12 mouse cellular contexts compared by ENCODE assay signal in genomic region chr15:21109889-21110500, GRCm38 (mm10).
DNase-seq lines count a peak whose midpoint lies in the region; ATAC-seq and TF ChIP-seq lines count a peak whose summit lies in the region.
"Had no signal": no experiment of that assay in that cellular context is flagged by ENCODE, and none has a peak within 500 bp of the region (broad histone marks: within the 10 kb centered on the region; RNA-seq: fewer than 3 reads in every experiment).

No protein-coding gene starts in this region.

- intact Hi-C loops in heart, postnatal 36 days (cut with DNase I) = loop anchor here (10.0 kb wide), 1 partner anchor 295 kb away; no protein-coding TSS in a partner anchor

- no peak for TF ChIP-seq CTCF in kidney, adult 2 months (conservative IDR thresholded peaks at IDR 0.05; ENCODE audit: insufficient read depth, insufficient read length, low read depth, low read length)

- H3K9me3 ChIP-seq in heart, embryonic 15.5 days (replicated peaks) = no peaks in the 10 kb centered on the region
- no peaks in the 10 kb centered on the region for H3K9me3 ChIP-seq in forebrain, embryonic 16.5 days (ENCODE audit: control insufficient read depth, low read length)
- no peaks in the 10 kb centered on the region for H3K9me3 ChIP-seq in midbrain, embryonic 15.5 days
- no peaks in the 10 kb centered on the region for H3K9me3 ChIP-seq in kidney, embryonic 14.5 days (ENCODE audit: control insufficient read depth, low read length)
- H3K9me3 ChIP-seq: liver, embryonic 15.5 days had no signal

- H3K27ac ChIP-seq in heart, embryonic 15.5 days = no peak overlapping the region
- no peak overlapping the region for H3K27ac ChIP-seq in forebrain, embryonic 16.5 days (ENCODE audit: low read length)
- no peak overlapping the region for H3K27ac ChIP-seq in midbrain, embryonic 15.5 days
- no peak overlapping the region for H3K27ac ChIP-seq in kidney, embryonic 14.5 days (ENCODE audit: low read depth, low read length)
- no peak overlapping the region for H3K27ac ChIP-seq in kidney, adult 2 months (ENCODE audit: insufficient read depth, low read depth, low read length)
- H3K27ac ChIP-seq: liver, embryonic 15.5 days had no signal

- 78% methylated on average over 4 of the region's 4 CpGs for WGBS in heart, embryonic 15.5 days
- WGBS in forebrain, embryonic 16.5 days = 29% methylated on average over 4 of the region's 4 CpGs
- WGBS in midbrain, embryonic 15.5 days = 48% methylated on average over 4 of the region's 4 CpGs
- WGBS in kidney, embryonic 14.5 days = 75% methylated on average over 4 of the region's 4 CpGs
- WGBS in kidney, adult 2 months = 75% methylated on average over 4 of the region's 4 CpGs

- no peak for DNase-seq in heart, postnatal 36 days
- DNase-seq in brain, embryonic 18.5 days (ENCODE audit: low read depth, low spot score) = peak; percentile 24
- no peak for DNase-seq in kidney, adult 2 months
- DNase-seq: cerebellum, adult 8-10 months; gastrocnemius, postnatal 14 days; kidney, postnatal 10 days had no signal

- H3K36me3 ChIP-seq in heart, embryonic 15.5 days = no peaks in the 10 kb centered on the region
- H3K36me3 ChIP-seq in forebrain, embryonic 16.5 days (ENCODE audit: control insufficient read depth, insufficient read depth) = no peaks in the 10 kb centered on the region
- H3K36me3 ChIP-seq in midbrain, embryonic 15.5 days (replicated peaks) = no peaks in the 10 kb centered on the region
- H3K36me3 ChIP-seq in kidney, embryonic 14.5 days (ENCODE audit: control insufficient read depth, insufficient read depth, low read length) = no peaks in the 10 kb centered on the region
- no peaks in the 10 kb centered on the region for H3K36me3 ChIP-seq in kidney, adult 2 months (ENCODE audit: control insufficient read depth, insufficient read depth, low read length)
- H3K36me3 ChIP-seq: liver, embryonic 15.5 days had no signal

- no peaks in the 10 kb centered on the region for H3K4me1 ChIP-seq in heart, embryonic 15.5 days (replicated peaks)
- H3K4me1 ChIP-seq in forebrain, embryonic 16.5 days (replicated peaks; ENCODE audit: control insufficient read depth, insufficient read depth, low read length) = peaks cover 10% of the 10 kb centered on the region
- H3K4me1 ChIP-seq in midbrain, embryonic 15.5 days = peaks cover 13% of the 10 kb centered on the region
- H3K4me1 ChIP-seq in kidney, embryonic 14.5 days (ENCODE audit: control insufficient read depth, insufficient read depth, low read length) = no peaks in the 10 kb centered on the region
- no peaks in the 10 kb centered on the region for H3K4me1 ChIP-seq in kidney, adult 2 months (ENCODE audit: control insufficient read depth, insufficient read depth, low read length)
- H3K4me1 ChIP-seq: liver, embryonic 15.5 days had no signal

- TF ChIP-seq POLR2A in kidney, adult 2 months (IDR thresholded peaks at IDR 0.05; ENCODE audit: low read depth, low read length) = no peak

- no peak overlapping the region for H3K9ac ChIP-seq in heart, embryonic 15.5 days
- no peak overlapping the region for H3K9ac ChIP-seq in forebrain, embryonic 16.5 days (replicated peaks; ENCODE audit: low read depth, low read length)
- H3K9ac ChIP-seq in midbrain, embryonic 15.5 days = no peak overlapping the region; the same call in 1 of the 2 replicates
- H3K9ac ChIP-seq in kidney, embryonic 14.5 days (ENCODE audit: low read depth, low read length) = no peak overlapping the region
- H3K9ac ChIP-seq: liver, embryonic 15.5 days had no signal

- H3K4me3 ChIP-seq in heart, embryonic 15.5 days = no peak overlapping the region
- H3K4me3 ChIP-seq in forebrain, embryonic 16.5 days (replicated peaks; ENCODE audit: low read length) = no peak overlapping the region
- peak overlapping the region; percentile 40 for H3K4me3 ChIP-seq in midbrain, embryonic 15.5 days
- H3K4me3 ChIP-seq in kidney, embryonic 14.5 days (ENCODE audit: low read length) = no peak overlapping the region
- no peak overlapping the region for H3K4me3 ChIP-seq in kidney, adult 2 months (ENCODE audit: insufficient read depth, low read depth, low read length)
- H3K4me3 ChIP-seq: liver, embryonic 15.5 days had no signal

- ATAC-seq in heart, embryonic 15.5 days (replicated peaks; ENCODE audit: insufficient number of reproducible peaks, insufficient read depth, low FRiP score, low read depth) = no peak
- ATAC-seq in forebrain, embryonic 16.5 days = peak; percentile 90
- peak; percentile 51; the same call in 1 of the 2 replicates for ATAC-seq in midbrain, embryonic 15.5 days (replicated peaks)
- ATAC-seq in kidney, embryonic 14.5 days (ENCODE audit: low FRiP score, low TSS enrichment) = no peak
- no peak for ATAC-seq in activated CD4-positive, CD25-positive, alpha-beta regulatory T cell, adult 4 months

- H3K27me3 ChIP-seq in heart, embryonic 15.5 days = no peaks in the 10 kb centered on the region
- H3K27me3 ChIP-seq in forebrain, embryonic 16.5 days (replicated peaks; ENCODE audit: control insufficient read depth, insufficient read depth, low read length) = no peaks in the 10 kb centered on the region
- H3K27me3 ChIP-seq in midbrain, embryonic 15.5 days (replicated peaks) = no peaks in the 10 kb centered on the region
- no peaks in the 10 kb centered on the region for H3K27me3 ChIP-seq in kidney, embryonic 14.5 days (ENCODE audit: control insufficient read depth, insufficient read depth, low read length)
- H3K27me3 ChIP-seq in kidney, adult 2 months (replicated peaks; ENCODE audit: control insufficient read depth, insufficient read depth, low read length) = no peaks in the 10 kb centered on the region
- H3K27me3 ChIP-seq: liver, embryonic 15.5 days had no signal

- peak overlapping the region; percentile 57 for H3K4me2 ChIP-seq in heart, embryonic 15.5 days
- H3K4me2 ChIP-seq in forebrain, embryonic 16.5 days (ENCODE audit: low read length) = peak overlapping the region; percentile 20; the same call in 1 of the 2 replicates
- peak overlapping the region; percentile 52; the same call in 1 of the 2 replicates for H3K4me2 ChIP-seq in midbrain, embryonic 15.5 days
- no peak overlapping the region for H3K4me2 ChIP-seq in kidney, embryonic 14.5 days (replicated peaks; ENCODE audit: low read depth, low read length)
- H3K4me2 ChIP-seq: liver, embryonic 15.5 days had no signal

Comparison
In these comparisons a context has a peak if more than half of its experiments do, and no peak if none do; other contexts are left out.
1. ATAC-seq: peak in forebrain, embryonic 16.5 days (single experiment) and midbrain, embryonic 15.5 days (single experiment); none in heart, embryonic 15.5 days (single experiment), kidney, embryonic 14.5 days (single experiment) and activated CD4-positive, CD25-positive, alpha-beta regulatory T cell, adult 4 months (single experiment).